ENCODE assay signal across 8 mouse cellular contexts in genomic region chr4:42949051-42949675, GRCm38 (mm10). TPM values are rescaled to one million over a fixed set of nuclear protein-coding genes. Genes with fewer than 3 reads are reported as not detected.
DNase-seq lines count a peak whose midpoint lies in the region; ATAC-seq and TF ChIP-seq lines count a peak whose summit lies in the region.

No protein-coding gene starts in this region.

- H3K27me3 ChIP-seq in heart, embryonic 14.5 days (ENCODE audit: control insufficient read depth, insufficient read depth, low read length): peaks cover 11% of the 10 kb centered on the region; the same call in 1 of the 2 replicates
- H3K27me3 ChIP-seq in G1E (ENCODE audit: insufficient read depth, low read length): peaks cover 24% of the 10 kb centered on the region
- H3K27me3 ChIP-seq in forebrain, postnatal 0 days (ENCODE audit: insufficient read depth, low read length): no peaks in the 10 kb centered on the region
- H3K27me3 ChIP-seq in liver, postnatal 0 days (ENCODE audit: insufficient read depth, low read length): peaks cover 22% of the 10 kb centered on the region

- peaks cover 35 to 39% of the 10 kb centered on the region in 2 experiments for H3K4me1 ChIP-seq in heart, embryonic 14.5 days (ENCODE audit: control insufficient read depth in 2 of 2, insufficient read depth in 2 of 2, low read length in 2 of 2)
- peaks cover 65% of the 10 kb centered on the region for H3K4me1 ChIP-seq in G1E (ENCODE audit: insufficient read depth, low read depth, low read length)
- H3K4me1 ChIP-seq in forebrain, postnatal 0 days (ENCODE audit: insufficient read depth): peaks cover 33% of the 10 kb centered on the region
- H3K4me1 ChIP-seq in liver, postnatal 0 days (ENCODE audit: insufficient read depth): peaks cover 10% of the 10 kb centered on the region

- 7% methylated on average over 13 of the region's 14 CpGs for WGBS in heart, embryonic 14.5 days
- 10% methylated on average over 14 of the region's 14 CpGs for WGBS in forebrain, postnatal 0 days
- WGBS in liver, postnatal 0 days (ENCODE audit: insufficient replicate concordance): 7% methylated on average over 14 of the region's 14 CpGs

- no peaks in the 10 kb centered on the region for H3K9me3 ChIP-seq in heart, embryonic 14.5 days (ENCODE audit: control insufficient read depth, low read length)
- H3K9me3 ChIP-seq in G1E (replicated peaks): no peaks in the 10 kb centered on the region
- H3K9me3 ChIP-seq in forebrain, postnatal 0 days (ENCODE audit: low read length): no peaks in the 10 kb centered on the region
- H3K9me3 ChIP-seq in liver, postnatal 0 days (ENCODE audit: low read length): no peaks in the 10 kb centered on the region

- H3K9ac ChIP-seq in heart, embryonic 14.5 days (ENCODE audit: low read length): peak overlapping the region; percentile 58
- peak overlapping the region; percentile 99 for H3K9ac ChIP-seq in forebrain, postnatal 0 days
- no peak overlapping the region for H3K9ac ChIP-seq in liver, postnatal 0 days (replicated peaks)

- no peak for TF ChIP-seq EP300 in liver, postnatal 0 days (IDR thresholded peaks at IDR 0.05; ENCODE audit: low read depth)

- peak overlapping the region; percentile 7 to 48; a peak in 2 of 4 replicates for H3K27ac ChIP-seq in heart, embryonic 14.5 days (replicated peaks in 1 of 2; ENCODE audit: control insufficient read depth in 1 of 2, insufficient read depth in 1 of 2, low read depth in 2 of 2, low read length in 2 of 2)
- peak overlapping the region; percentile 90 for H3K27ac ChIP-seq in forebrain, postnatal 0 days (ENCODE audit: low read depth, low read length)
- no peak overlapping the region for H3K27ac ChIP-seq in liver, postnatal 0 days (ENCODE audit: low read depth)

- H3K36me3 ChIP-seq in heart, embryonic 14.5 days (ENCODE audit: control insufficient read depth, insufficient read depth, low read length): no peaks in the 10 kb centered on the region
- H3K36me3 ChIP-seq in G1E (replicated peaks): peaks cover 5% of the 10 kb centered on the region
- peaks cover 3% of the 10 kb centered on the region; the same call in 1 of the 2 replicates for H3K36me3 ChIP-seq in forebrain, postnatal 0 days (ENCODE audit: insufficient read depth)
- H3K36me3 ChIP-seq in liver, postnatal 0 days (replicated peaks; ENCODE audit: insufficient read depth, low read length): no peaks in the 10 kb centered on the region

- no peak for DNase-seq in heart, adult 18-20 months
- DNase-seq in G1E (ENCODE audit: low spot score): no peak
- no peak for DNase-seq in forebrain, postnatal 0 days
- no peak for DNase-seq in liver, postnatal 0 days
- DNase-seq in urinary bladder, adult 18-20 months (ENCODE audit: low spot score in 2 of 2): no peak
- DNase-seq in layer of hippocampus, postnatal 36 days: no peak

- H3K4me2 ChIP-seq in heart, embryonic 14.5 days (ENCODE audit: low read length): peak overlapping the region; percentile 89
- peak overlapping the region; percentile 96 for H3K4me2 ChIP-seq in forebrain, postnatal 0 days (ENCODE audit: low read depth)
- peak overlapping the region; percentile 91 for H3K4me2 ChIP-seq in liver, postnatal 0 days (ENCODE audit: low read depth, low read length)

- TF ChIP-seq CTCF in G1E (IDR thresholded peaks at IDR 0.05; ENCODE audit: low read depth, low read length): no peak
- no peak for TF ChIP-seq CTCF in forebrain, postnatal 0 days (IDR thresholded peaks at IDR 0.05; ENCODE audit: low read depth)
- no peak for TF ChIP-seq CTCF in liver, postnatal 0 days (IDR thresholded peaks at IDR 0.05; ENCODE audit: low read depth)

- H3K4me3 ChIP-seq in heart, embryonic 14.5 days (ENCODE audit: control insufficient read depth in 1 of 2, insufficient read depth in 1 of 2, low read depth in 1 of 2, low read length in 2 of 2): peak overlapping the region; percentile 76 to 84
- peak overlapping the region; percentile 75; the same call in 1 of the 2 replicates for H3K4me3 ChIP-seq in G1E (ENCODE audit: low read depth, low read length)
- H3K4me3 ChIP-seq in forebrain, postnatal 0 days (ENCODE audit: low read depth, low read length): peak overlapping the region; percentile 81
- peak overlapping the region; percentile 74 for H3K4me3 ChIP-seq in liver, postnatal 0 days (ENCODE audit: low read depth, low read length)

- ATAC-seq in heart, embryonic 14.5 days (ENCODE audit: insufficient number of reproducible peaks, insufficient read depth, low FRiP score, low read depth): no peak
- ATAC-seq in G1E (ENCODE audit: extremely low read depth, insufficient number of reproducible peaks, low FRiP score, poor library complexity, severe bottlenecking): no peak
- no peak for ATAC-seq in forebrain, postnatal 0 days
- ATAC-seq in liver, postnatal 0 days: no peak
- no peak for ATAC-seq in erythroid progenitor cell, adult 5-6 weeks (replicated peaks; ENCODE audit: low FRiP score, poor library complexity, severe bottlenecking)

RNA-seq across cellular contexts. Expression of gene Dnajb5, which starts 0.5 kb away (rescaled TPM):
- 17.9 and 18.3 TPM in 2 replicates for polyA plus RNA-seq in heart, embryonic 14.5 days (2014; fragmentation: Nextera tagmentation; extraction: Ambion mirVana)
- 100 to 1,000 TPM in 1 of 2 experiments, 10 to 100 TPM in 1; 95.5 to 101 TPM for total RNA-seq in heart, adult 18-20 months (2021)
- total RNA-seq in G1E (2014; fragmentation: Nextera tagmentation) (4.1 and 7.5 TPM in 2 replicates), G1E (2017) (1.3 and 1.5 TPM in 2 replicates)
- 1.2 and 1.4 TPM in 2 replicates for polyA plus RNA-seq in G1E (2012)
- 81.0 and 106 TPM in 2 replicates for total RNA-seq in forebrain, postnatal 0 days (2014; rRNA removed)
- 46.8 and 50.7 TPM in 2 replicates for polyA plus RNA-seq in forebrain, postnatal 0 days (2015; fragmentation: Nextera tagmentation; extraction: Ambion mirVana)
- 0.73 and 1.0 TPM in 2 replicates for polyA plus RNA-seq in liver, postnatal 0 days (2015; fragmentation: Nextera tagmentation; extraction: Ambion mirVana)
- 2.1 TPM in 1 of 2 replicates, not detected in the other for total RNA-seq in erythroid progenitor cell, adult 5-6 weeks (2015; ENCODE audit: low replicate concordance)
- 0.51 and 2.0 TPM in 2 replicates for total RNA-seq in erythroid progenitor cell, adult 5-6 weeks (2017; ENCODE audit: low replicate concordance)
- 100 to 1,000 TPM; 203 to 221 TPM for total RNA-seq in layer of hippocampus, postnatal 36 days (2021)

RNA-seq across cellular contexts. Expression of gene 1700022I11Rik, which starts 20.2 kb away (rescaled TPM):
- polyA plus RNA-seq in heart, embryonic 14.5 days (2014; fragmentation: Nextera tagmentation; extraction: Ambion mirVana): 0.57 and 0.70 TPM in 2 replicates
- total RNA-seq in heart, adult 18-20 months (2021): not detected
- total RNA-seq in G1E (2014; fragmentation: Nextera tagmentation) (not detected in 2 replicates), G1E (2017) (1.1 and 1.4 TPM in 2 replicates)
- polyA plus RNA-seq in G1E (2012): 0.15 TPM in 1 of 2 replicates, not detected in the other
- not detected in 2 replicates for total RNA-seq in forebrain, postnatal 0 days (2014; rRNA removed)
- polyA plus RNA-seq in forebrain, postnatal 0 days (2015; fragmentation: Nextera tagmentation; extraction: Ambion mirVana): 0.23 and 0.63 TPM in 2 replicates
- polyA plus RNA-seq in liver, postnatal 0 days (2015; fragmentation: Nextera tagmentation; extraction: Ambion mirVana): 0.17 TPM in 1 of 2 replicates, not detected in the other
- not detected in 2 replicates for total RNA-seq in erythroid progenitor cell, adult 5-6 weeks (2015; ENCODE audit: low replicate concordance)
- total RNA-seq in erythroid progenitor cell, adult 5-6 weeks (2017; ENCODE audit: low replicate concordance): not detected in 2 replicates
- not detected for total RNA-seq in layer of hippocampus, postnatal 36 days (2021)

RNA-seq across cellular contexts. Expression of gene Phf24, which starts 32.7 kb away (rescaled TPM):
- polyA plus RNA-seq in heart, embryonic 14.5 days (2014; fragmentation: Nextera tagmentation; extraction: Ambion mirVana): 5.6 and 5.8 TPM in 2 replicates
- 1 to 10 TPM; 6.5 to 7.7 TPM for total RNA-seq in heart, adult 18-20 months (2021)
- 1.8 TPM in 1 of 2 replicates, not detected in the other for total RNA-seq in G1E (2014; fragmentation: Nextera tagmentation)
- total RNA-seq in G1E (2017): 0.29 and 0.98 TPM in 2 replicates
- 0.04 TPM in 2 replicates for polyA plus RNA-seq in G1E (2012)
- 77.2 and 82.7 TPM in 2 replicates for total RNA-seq in forebrain, postnatal 0 days (2014; rRNA removed)
- polyA plus RNA-seq in forebrain, postnatal 0 days (2015; fragmentation: Nextera tagmentation; extraction: Ambion mirVana): 38.2 and 42.3 TPM in 2 replicates
- 0.11 and 0.12 TPM in 2 replicates for polyA plus RNA-seq in liver, postnatal 0 days (2015; fragmentation: Nextera tagmentation; extraction: Ambion mirVana)
- not detected in 2 replicates for total RNA-seq in erythroid progenitor cell, adult 5-6 weeks (2015; ENCODE audit: low replicate concordance)
- total RNA-seq in erythroid progenitor cell, adult 5-6 weeks (2017; ENCODE audit: low replicate concordance): under 0.01 TPM in 1 of 2 replicates, not detected in the other
- 100 to 1,000 TPM; 148 to 149 TPM for total RNA-seq in layer of hippocampus, postnatal 36 days (2021)

RNA-seq across cellular contexts. Expression of gene Vcp, which starts 51.1 kb away (rescaled TPM):
- 469 and 477 TPM in 2 replicates for polyA plus RNA-seq in heart, embryonic 14.5 days (2014; fragmentation: Nextera tagmentation; extraction: Ambion mirVana)
- total RNA-seq in heart, adult 18-20 months (2021): 100 to 1,000 TPM; 272 to 273 TPM
- total RNA-seq in G1E (2014; fragmentation: Nextera tagmentation) (132 and 136 TPM in 2 replicates), G1E (2017) (211 and 261 TPM in 2 replicates)
- 223 and 236 TPM in 2 replicates for polyA plus RNA-seq in G1E (2012)
- 221 and 255 TPM in 2 replicates for total RNA-seq in forebrain, postnatal 0 days (2014; rRNA removed)
- polyA plus RNA-seq in forebrain, postnatal 0 days (2015; fragmentation: Nextera tagmentation; extraction: Ambion mirVana): 357 and 443 TPM in 2 replicates
- polyA plus RNA-seq in liver, postnatal 0 days (2015; fragmentation: Nextera tagmentation; extraction: Ambion mirVana): 127 and 145 TPM in 2 replicates
- total RNA-seq in erythroid progenitor cell, adult 5-6 weeks (2015; ENCODE audit: low replicate concordance): 68.3 and 73.9 TPM in 2 replicates
- 120 and 189 TPM in 2 replicates for total RNA-seq in erythroid progenitor cell, adult 5-6 weeks (2017; ENCODE audit: low replicate concordance)
- 100 to 1,000 TPM; 188 to 194 TPM for total RNA-seq in layer of hippocampus, postnatal 36 days (2021)
